Comparison of ENCODE assay signal across 8 mouse cellular contexts in the genomic region with DNA sequence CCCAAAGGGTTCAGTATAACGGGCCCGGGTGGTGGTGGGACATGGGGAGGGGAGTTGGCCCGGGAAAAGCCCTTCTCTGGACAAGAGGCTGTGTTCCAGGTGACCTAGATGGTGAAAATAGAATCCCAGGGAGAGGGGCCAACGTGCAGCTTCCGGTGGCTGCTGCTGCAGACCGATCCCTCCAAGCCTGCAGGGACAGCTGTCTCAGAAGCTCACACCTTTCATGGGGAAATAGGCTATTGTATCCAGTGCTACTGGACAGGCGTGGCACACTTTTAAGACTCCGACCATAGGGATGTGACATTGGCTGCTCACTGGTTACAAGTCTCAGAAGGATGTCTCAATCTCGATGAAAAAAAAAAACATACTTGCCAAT. TPM values are rescaled to one million over a fixed set of nuclear protein-coding genes. Genes with fewer than 3 reads are reported as not detected.
DNase-seq lines count a peak whose midpoint lies in the region; ATAC-seq and TF ChIP-seq lines count a peak whose summit lies in the region.

No protein-coding gene starts in this region.

- TF ChIP-seq POLR2A in ES-Bruce4 (IDR thresholded peaks at IDR 0.05; ENCODE audit: insufficient read depth, low read length), result no peak

- DNase-seq in cerebellum, postnatal 25 days, result peak; percentile 29 to 30
- DNase-seq in cerebellum, postnatal 36 days, result no peak
- DNase-seq in Muller cell, postnatal 12 days (ENCODE audit: inconsistent ontology term), result no peak
- no peak for DNase-seq in kidney, postnatal 10 days

- H3K27me3 ChIP-seq in ES-Bruce4 (ENCODE audit: control insufficient read depth, insufficient read depth, low read length, poor library complexity, severe bottlenecking), result no peaks in the 10 kb centered on the region
- H3K27me3 ChIP-seq in liver, embryonic 12.5 days (replicated peaks), result peaks cover 20% of the 10 kb centered on the region

- 30% methylated on average over 9 of the region's 9 CpGs for WGBS in liver, embryonic 12.5 days (ENCODE audit: insufficient replicate concordance)

- ATAC-seq in granulocyte monocyte progenitor cell, adult 5-6 weeks (replicated peaks; ENCODE audit: poor library complexity, severe bottlenecking), result peak; percentile 12; the same call in 1 of the 2 replicates
- ATAC-seq in liver, embryonic 12.5 days, result peak; percentile 8; the same call in 1 of the 2 replicates
- ATAC-seq in erythroblast, adult 5-6 weeks (replicated peaks; ENCODE audit: low FRiP score, poor library complexity, severe bottlenecking), result no peak

- H3K27ac ChIP-seq in ES-Bruce4 (ENCODE audit: insufficient read depth, low read length), result no peak overlapping the region
- H3K27ac ChIP-seq in liver, embryonic 12.5 days, result no peak overlapping the region

- TF ChIP-seq CTCF in ES-Bruce4 (IDR thresholded peaks at IDR 0.05; ENCODE audit: low read depth, low read length), result no peak

- H3K9me3 ChIP-seq in ES-Bruce4 (replicated peaks; ENCODE audit: control insufficient read depth, insufficient read depth, low read length, poor library complexity, severe bottlenecking), result no peaks in the 10 kb centered on the region
- no peaks in the 10 kb centered on the region for H3K9me3 ChIP-seq in liver, embryonic 12.5 days (replicated peaks)

- no peaks in the 10 kb centered on the region for H3K36me3 ChIP-seq in ES-Bruce4 (ENCODE audit: control insufficient read depth, insufficient read depth, low read length, poor library complexity, severe bottlenecking)
- H3K36me3 ChIP-seq in liver, embryonic 12.5 days, result no peaks in the 10 kb centered on the region

- H3K4me3 ChIP-seq in ES-Bruce4 (ENCODE audit: low read depth, low read length), result peak overlapping the region; percentile 58; the same call in 1 of the 2 replicates
- peak overlapping the region; percentile 56 for H3K4me3 ChIP-seq in liver, embryonic 12.5 days

- no peak overlapping the region for H3K9ac ChIP-seq in ES-Bruce4 (ENCODE audit: low read depth, poor library complexity, severe bottlenecking)
- H3K9ac ChIP-seq in liver, embryonic 12.5 days, result no peak overlapping the region

- TF ChIP-seq EP300 in ES-Bruce4 (IDR thresholded peaks at IDR 0.05; ENCODE audit: insufficient read depth, low read depth, low read length), result no peak

- peak overlapping the region; percentile 76 for H3K4me2 ChIP-seq in liver, embryonic 12.5 days

- no peaks in the 10 kb centered on the region for H3K4me1 ChIP-seq in ES-Bruce4 (ENCODE audit: control insufficient read depth, insufficient read depth, low read length)
- peaks cover 18% of the 10 kb centered on the region for H3K4me1 ChIP-seq in liver, embryonic 12.5 days

RNA-seq across cellular contexts. Expression of gene Rfx8, which starts 0.5 kb away (rescaled TPM):
- not detected in 2 replicates for polyA plus RNA-seq in ES-Bruce4 (2011; ENCODE audit: insufficient read depth, insufficient read length, low read depth, missing spikeins)
- not detected in 2 replicates for total RNA-seq in granulocyte monocyte progenitor cell, adult 5-6 weeks (2014; fragmentation: Nextera tagmentation)
- total RNA-seq in granulocyte monocyte progenitor cell, adult 5-6 weeks (2017), result 0.86 TPM in 1 of 2 replicates, not detected in the other
- 0.12 TPM in 2 replicates for polyA plus RNA-seq in liver, embryonic 12.5 days (2016; fragmentation: Nextera tagmentation; extraction: Ambion mirVana)
- total RNA-seq in erythroblast, adult 5-6 weeks (2015; ENCODE audit: low replicate concordance), result not detected in 2 replicates
- total RNA-seq in erythroblast, adult 5-6 weeks (2017; ENCODE audit: low replicate concordance), result not detected in 2 replicates

Comparison
In these comparisons a context has a peak if more than half of its experiments do, and no peak if none do; other contexts are left out.
1. DNase-seq: peak in cerebellum, postnatal 25 days (2 of 2); none in cerebellum, postnatal 36 days (0 of 2), Muller cell, postnatal 12 days (single experiment) and kidney, postnatal 10 days (single experiment).